Comparison of ENCODE assay signal across 12 mouse cellular contexts in the genomic region with DNA sequence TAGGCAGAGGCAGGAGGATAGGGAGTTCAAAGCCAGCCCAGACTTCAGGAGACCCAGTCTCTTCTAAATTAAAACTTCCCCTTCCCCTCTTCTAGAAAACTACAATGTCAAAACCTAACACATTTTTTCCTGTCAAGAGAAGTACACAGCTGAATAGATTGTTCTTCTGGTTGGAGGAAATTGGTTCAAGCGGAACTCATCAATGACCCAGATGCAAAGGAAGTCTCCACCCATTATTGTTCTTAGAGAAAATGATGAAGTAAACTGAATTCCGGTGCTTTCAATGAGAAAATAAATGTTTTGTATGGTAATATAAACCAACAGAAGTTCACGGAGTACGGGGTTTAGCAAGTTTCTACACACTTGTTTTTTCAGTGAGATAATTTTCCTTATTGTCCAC.
"Had no signal": no experiment of that assay in that cellular context is flagged by ENCODE, and none has a peak within 500 bp of the region (broad histone marks: within the 10 kb centered on the region; RNA-seq: fewer than 3 reads in every experiment).

No protein-coding gene starts in this region.

- H3K36me3 ChIP-seq: limb, embryonic 12.5 days; liver, embryonic 13.5 days; midbrain, embryonic 13.5 days; neural tube, embryonic 15.5 days had no signal

- H3K4me2 ChIP-seq: limb, embryonic 12.5 days; liver, embryonic 13.5 days; midbrain, embryonic 13.5 days; neural tube, embryonic 15.5 days had no signal

- H3K9me3 ChIP-seq: limb, embryonic 12.5 days; liver, embryonic 13.5 days; midbrain, embryonic 13.5 days; neural tube, embryonic 15.5 days had no signal

- H3K27ac ChIP-seq: layer of hippocampus, adult 2 months; limb, embryonic 12.5 days; liver, embryonic 13.5 days; midbrain, embryonic 13.5 days; neural tube, embryonic 15.5 days had no signal

- H3K4me3 ChIP-seq: layer of hippocampus, adult 2 months; limb, embryonic 12.5 days; liver, embryonic 13.5 days; midbrain, embryonic 13.5 days; neural tube, embryonic 15.5 days had no signal

- H3K27me3 ChIP-seq: limb, embryonic 12.5 days; liver, embryonic 13.5 days; neural tube, embryonic 15.5 days had no signal

- H3K4me1 ChIP-seq: liver, embryonic 13.5 days; midbrain, embryonic 13.5 days had no signal

- ATAC-seq: intestine, postnatal 0 days; liver, postnatal 0 days; midbrain, embryonic 13.5 days had no signal

- H3K9ac ChIP-seq: limb, embryonic 12.5 days; liver, embryonic 13.5 days; liver, postnatal 0 days; midbrain, embryonic 13.5 days; neural tube, embryonic 15.5 days had no signal

- DNase-seq: liver; liver, embryonic 13.5 days; liver, postnatal 0 days; lung, postnatal 10 days; right cerebral cortex, adult 18-20 months; right cerebral cortex, postnatal 25 days; thymus, postnatal 36 days had no signal
